Mouse (Mus musculus): ENCODE measurements around the gene Unk. TPM values are rescaled to one million over a fixed set of nuclear protein-coding genes. Genes with fewer than 3 reads are reported as not detected.

Gene Unk
- total and polyA plus RNA-seq, 2 experiments from 2014 or later, result 22.5 to 43.8 TPM

DNA sequence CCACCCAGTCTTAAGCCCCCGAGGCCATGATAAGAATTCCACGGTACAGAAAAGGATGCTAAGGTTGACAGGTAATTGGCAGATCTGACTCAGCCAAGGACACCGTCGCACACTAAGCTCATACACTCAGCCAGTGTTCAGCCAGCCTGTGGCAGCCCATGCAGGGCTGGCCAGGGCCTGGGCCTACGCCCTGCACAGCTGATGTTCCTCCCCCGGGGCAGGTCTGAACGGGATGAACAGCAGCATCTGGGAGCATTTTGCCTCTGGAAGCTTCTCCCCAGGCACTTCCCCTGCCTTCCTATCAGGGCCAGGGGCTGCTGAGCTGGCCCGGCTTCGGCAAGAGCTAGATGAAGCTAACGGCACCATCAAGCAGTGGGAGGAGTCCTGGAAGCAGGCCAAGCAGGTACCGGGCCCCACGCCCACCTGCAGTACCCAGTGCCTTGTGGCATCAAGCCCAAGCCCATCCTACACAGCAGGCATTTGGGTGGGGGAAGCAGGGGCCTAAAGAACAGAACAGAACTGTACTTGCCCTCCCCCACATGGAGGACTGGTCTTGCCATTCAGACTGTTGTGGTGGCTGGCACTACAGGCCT lies 28.0 kb downstream of the Unk start:
- no peaks in the 10 kb centered on the region for H3K4me1 ChIP-seq (ENCODE audit: insufficient read depth)
- WGBS, result 64% methylated on average over 12 of the region's 12 CpGs
- no peak for DNase-seq
- no peak overlapping the region for H3K27ac ChIP-seq (ENCODE audit: low read depth, low read length)
- H3K27me3 ChIP-seq (ENCODE audit: insufficient read depth, low read length), result no peaks in the 10 kb centered on the region
- peaks cover 77% of the 10 kb centered on the region for H3K36me3 ChIP-seq (ENCODE audit: insufficient read depth)
- no peak overlapping the region for H3K9ac ChIP-seq
- H3K4me3 ChIP-seq (ENCODE audit: low read depth, low read length), result no peak overlapping the region
- no peak; the same call in 1 of the 2 replicates for ATAC-seq
- H3K4me2 ChIP-seq (ENCODE audit: low read depth), result no peak overlapping the region
- no peaks in the 10 kb centered on the region for H3K9me3 ChIP-seq (ENCODE audit: low read length)
- TF ChIP-seq CTCF (IDR thresholded peaks at IDR 0.05; ENCODE audit: low read depth), result no peak

DNA sequence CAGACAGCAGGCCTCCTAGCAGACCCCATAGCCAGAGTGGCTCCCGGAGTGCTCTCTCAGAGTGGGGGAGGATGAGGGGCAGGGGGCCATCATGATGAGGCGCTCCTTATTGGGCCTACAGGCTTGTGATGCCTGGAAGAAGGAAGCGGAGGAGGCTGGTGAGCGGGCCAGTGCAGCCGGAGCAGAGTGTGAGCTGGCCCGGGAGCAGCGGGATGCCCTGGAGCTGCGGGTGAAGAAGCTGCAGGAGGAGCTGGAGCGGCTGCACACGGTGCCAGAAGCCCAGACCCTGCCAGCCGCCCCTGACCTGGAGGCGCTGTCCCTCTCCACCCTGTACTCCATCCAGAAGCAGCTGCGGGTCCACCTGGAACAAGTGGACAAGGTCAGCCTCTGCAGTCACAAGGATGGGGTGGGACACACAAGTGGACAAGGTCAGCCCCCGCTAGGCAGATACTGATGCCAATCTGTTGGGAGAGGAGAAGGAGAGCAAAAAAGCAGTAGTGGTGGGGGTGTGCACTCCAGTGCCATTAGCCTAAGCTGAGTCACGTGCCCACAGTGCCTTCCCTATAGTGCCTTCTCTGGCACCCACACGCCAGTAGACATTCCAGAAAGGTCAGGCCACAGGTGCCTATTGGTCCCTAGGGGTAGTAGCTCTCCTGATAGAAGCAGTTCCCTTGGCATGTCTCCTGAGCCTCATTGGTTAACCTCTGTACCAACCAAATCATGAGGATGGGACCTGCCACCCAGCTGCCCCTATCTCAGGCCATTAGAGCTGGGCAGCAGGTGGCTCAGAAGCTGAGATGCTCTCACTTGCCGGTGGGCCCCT lies 29.0 kb downstream of the Unk start:
- DNase-seq (no peak), ATAC-seq (no peak)
- 92% methylated on average over 17 of the region's 17 CpGs for WGBS
- no peak for TF ChIP-seq CTCF (IDR thresholded peaks at IDR 0.05; ENCODE audit: low read depth)
- Histone ChIP-seq H3K27ac (ENCODE audit: low read depth, low read length) (no peak overlapping the region), H3K4me2 (ENCODE audit: low read depth) (no peak overlapping the region), H3K9me3 (ENCODE audit: low read length) (no peaks in the 10 kb centered on the region), H3K9ac (no peak overlapping the region), H3K4me3 (ENCODE audit: low read depth, low read length) (no peak overlapping the region), H3K4me1 (ENCODE audit: insufficient read depth) (no peaks in the 10 kb centered on the region), H3K27me3 (ENCODE audit: insufficient read depth, low read length) (no peaks in the 10 kb centered on the region), H3K36me3 (ENCODE audit: insufficient read depth) (peaks cover 68% of the 10 kb centered on the region)

DNA sequence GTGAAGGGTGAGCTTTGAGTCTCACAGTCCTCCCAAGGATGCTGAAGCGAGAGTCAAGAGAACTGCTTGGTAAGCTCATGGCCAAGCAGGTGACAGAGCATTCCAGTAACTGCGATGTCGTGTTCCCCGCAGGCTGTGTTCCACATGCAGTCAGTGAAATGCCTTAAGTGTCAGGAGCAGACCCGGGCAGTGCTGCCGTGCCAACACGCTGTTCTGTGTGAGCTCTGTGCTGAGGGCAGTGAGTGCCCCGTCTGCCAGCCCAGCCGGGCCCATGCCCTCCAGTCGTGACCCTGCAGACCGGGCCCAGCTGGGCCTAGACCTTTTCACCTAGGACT lies 29.5 kb downstream of the Unk start:
- Histone ChIP-seq H3K4me2 (ENCODE audit: low read depth) (no peak overlapping the region), H3K4me1 (ENCODE audit: insufficient read depth) (no peaks in the 10 kb centered on the region), H3K27me3 (ENCODE audit: insufficient read depth, low read length) (no peaks in the 10 kb centered on the region), H3K9me3 (ENCODE audit: low read length) (no peaks in the 10 kb centered on the region), H3K4me3 (ENCODE audit: low read depth, low read length) (no peak overlapping the region), H3K27ac (ENCODE audit: low read depth, low read length) (no peak overlapping the region), H3K36me3 (ENCODE audit: insufficient read depth) (peaks cover 62% of the 10 kb centered on the region), H3K9ac (no peak overlapping the region)
- no peak for TF ChIP-seq CTCF (IDR thresholded peaks at IDR 0.05; ENCODE audit: low read depth)
- WGBS, result 91% methylated on average over 11 of the region's 11 CpGs
- ATAC-seq (no peak), DNase-seq (no peak)

DNA sequence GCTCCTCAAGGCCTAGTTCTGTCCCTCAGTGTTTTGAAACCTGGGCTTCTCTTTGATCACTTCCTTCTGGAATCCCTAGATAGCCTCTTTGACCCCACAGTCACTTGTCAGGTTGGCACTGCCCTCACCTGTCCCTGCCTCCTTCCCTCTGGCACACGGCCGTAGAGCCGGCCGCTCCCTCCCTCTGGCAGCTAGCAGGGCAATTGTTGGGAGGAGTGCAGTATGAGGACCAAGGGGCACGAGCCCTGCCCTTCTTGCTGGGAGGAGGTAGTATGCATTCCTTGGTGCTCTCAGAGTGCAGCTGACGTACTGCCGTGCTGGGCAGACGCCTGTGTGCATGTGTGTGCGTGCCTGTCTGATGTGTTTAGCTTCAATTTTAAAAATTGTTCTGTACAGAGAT lies 30.5 kb downstream of the Unk start:
- ATAC-seq, result no peak
- peaks cover 53% of the 10 kb centered on the region for H3K36me3 ChIP-seq (ENCODE audit: insufficient read depth)

DNA sequence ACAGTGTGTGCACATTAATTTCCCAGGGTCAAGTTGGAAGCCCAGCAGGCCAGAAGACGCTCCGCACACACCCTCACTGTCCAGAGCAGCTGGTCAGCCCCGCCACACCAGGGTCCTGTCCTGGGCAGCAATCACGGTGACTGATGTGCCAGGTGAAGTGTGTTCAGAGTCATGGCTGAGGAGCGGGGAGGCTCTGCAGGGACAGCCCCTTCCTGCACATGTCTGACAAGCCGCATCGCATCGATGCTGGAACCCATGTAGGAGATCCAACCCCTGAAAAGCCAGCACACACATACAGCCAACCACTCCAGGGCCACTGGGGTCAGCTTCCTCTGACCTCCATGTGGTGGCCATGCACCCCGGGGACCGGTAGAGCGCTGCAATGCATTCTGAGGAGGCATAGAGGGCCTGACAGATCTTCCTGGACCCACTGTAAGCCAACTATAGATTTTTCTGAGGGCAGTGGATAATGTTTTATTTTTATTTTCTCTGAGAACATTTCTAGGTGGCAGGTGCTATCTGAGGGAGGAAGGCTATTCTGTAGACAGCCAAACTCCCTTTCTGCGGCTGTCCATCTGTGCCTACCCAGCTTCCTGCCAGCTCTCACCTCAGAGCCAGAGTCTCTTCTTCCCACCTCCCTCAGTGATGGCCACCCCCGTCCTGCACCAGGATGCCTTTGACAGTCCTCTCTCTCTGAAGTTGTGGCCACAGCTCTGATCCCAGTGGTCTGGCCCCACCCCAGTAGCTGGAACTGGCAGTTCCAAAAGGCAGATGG lies 31.7 kb downstream of the Unk start:
- Histone ChIP-seq H3K4me3 (ENCODE audit: low read depth, low read length) (no peak overlapping the region), H3K9me3 (ENCODE audit: low read length) (no peaks in the 10 kb centered on the region), H3K36me3 (ENCODE audit: insufficient read depth) (peaks cover 42% of the 10 kb centered on the region), H3K4me2 (ENCODE audit: low read depth) (no peak overlapping the region), H3K27me3 (ENCODE audit: insufficient read depth, low read length) (no peaks in the 10 kb centered on the region), H3K4me1 (ENCODE audit: insufficient read depth) (no peaks in the 10 kb centered on the region), H3K27ac (ENCODE audit: low read depth, low read length) (no peak overlapping the region), H3K9ac (no peak overlapping the region)
- DNase-seq (no peak), ATAC-seq (no peak)
- 88% methylated on average over 13 of the region's 13 CpGs for WGBS
- TF ChIP-seq CTCF (IDR thresholded peaks at IDR 0.05; ENCODE audit: low read depth), result no peak

More for the DNA sequence above, 30.5 kb downstream of the Unk start:
- TF ChIP-seq CTCF (IDR thresholded peaks at IDR 0.05; ENCODE audit: low read depth), result no peak
- Histone ChIP-seq H3K27me3 (ENCODE audit: insufficient read depth, low read length) (no peaks in the 10 kb centered on the region), H3K9me3 (ENCODE audit: low read length) (no peaks in the 10 kb centered on the region), H3K4me3 (ENCODE audit: low read depth, low read length) (no peak overlapping the region), H3K27ac (ENCODE audit: low read depth, low read length) (no peak overlapping the region), H3K4me1 (ENCODE audit: insufficient read depth) (no peaks in the 10 kb centered on the region), H3K9ac (no peak overlapping the region), H3K4me2 (ENCODE audit: low read depth) (no peak overlapping the region)
- WGBS, result 88% methylated on average over 9 of the region's 9 CpGs
- DNase-seq, result no peak

DNA sequence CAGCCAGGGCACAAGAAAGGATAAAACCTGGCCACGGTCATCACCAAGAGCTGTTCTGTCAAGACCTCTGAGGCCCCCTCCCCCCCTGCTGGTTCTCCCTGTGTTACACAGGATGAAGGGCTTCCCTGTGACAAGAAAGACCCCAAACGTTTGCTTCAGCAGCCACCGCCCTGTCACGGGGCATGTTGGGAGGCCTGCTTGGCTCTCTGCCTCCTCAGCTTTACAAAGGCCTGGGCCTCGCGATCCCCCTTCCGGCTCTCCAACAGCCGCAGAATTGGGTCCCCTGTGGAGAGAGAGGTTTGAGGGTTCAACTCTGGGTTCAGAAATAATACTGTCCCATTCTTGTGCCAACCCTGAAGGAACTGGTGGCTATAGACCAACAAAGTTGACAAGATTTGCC lies 32.4 kb downstream of the Unk start:
- WGBS, result 27% methylated on average over 8 of the region's 8 CpGs
- Histone ChIP-seq H3K4me2 (ENCODE audit: low read depth) (no peak overlapping the region), H3K9me3 (ENCODE audit: low read length) (no peaks in the 10 kb centered on the region), H3K9ac (no peak overlapping the region), H3K4me3 (ENCODE audit: low read depth, low read length) (no peak overlapping the region), H3K27ac (ENCODE audit: low read depth, low read length) (no peak overlapping the region), H3K27me3 (ENCODE audit: insufficient read depth, low read length) (no peaks in the 10 kb centered on the region), H3K4me1 (ENCODE audit: insufficient read depth) (no peaks in the 10 kb centered on the region), H3K36me3 (ENCODE audit: insufficient read depth) (peaks cover 35% of the 10 kb centered on the region)
- no peak for TF ChIP-seq CTCF (IDR thresholded peaks at IDR 0.05; ENCODE audit: low read depth)
- DNase-seq (no peak), ATAC-seq (no peak)

DNA sequence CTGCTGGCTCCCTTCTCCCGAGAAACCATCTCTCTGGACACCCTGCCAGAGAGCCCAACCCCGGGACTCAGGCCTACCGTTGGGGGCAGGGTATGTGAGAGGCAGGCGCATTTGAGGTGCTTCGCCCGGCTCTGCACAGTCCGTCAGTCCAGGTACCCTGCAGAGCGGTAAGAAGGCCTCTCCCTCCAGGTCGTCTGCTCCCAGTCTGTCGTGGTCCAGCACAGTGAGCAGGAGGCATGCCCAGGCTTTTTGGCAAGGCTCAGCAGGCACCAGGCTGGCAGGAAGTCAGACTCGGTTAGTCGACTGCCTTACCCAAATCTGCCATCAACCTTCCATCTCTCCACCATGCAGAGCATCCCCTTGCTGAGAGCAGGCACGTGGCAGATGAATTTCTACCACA lies 33.4 kb downstream of the Unk start:
- peak; percentile 37 for ATAC-seq

More for the DNA sequence above, 33.4 kb downstream of the Unk start:
- Histone ChIP-seq H3K27ac (ENCODE audit: low read depth, low read length) (no peak overlapping the region), H3K4me3 (ENCODE audit: low read depth, low read length) (no peak overlapping the region), H3K9me3 (ENCODE audit: low read length) (no peaks in the 10 kb centered on the region), H3K4me2 (ENCODE audit: low read depth) (no peak overlapping the region), H3K9ac (no peak overlapping the region), H3K27me3 (ENCODE audit: insufficient read depth, low read length) (no peaks in the 10 kb centered on the region), H3K36me3 (ENCODE audit: insufficient read depth) (peaks cover 24% of the 10 kb centered on the region), H3K4me1 (ENCODE audit: insufficient read depth) (no peaks in the 10 kb centered on the region)
- TF ChIP-seq CTCF (IDR thresholded peaks at IDR 0.05; ENCODE audit: low read depth), result no peak
- WGBS, result 46% methylated on average over 13 of the region's 13 CpGs
- DNase-seq, result peak; percentile 33
